Mouse (Mus musculus) fat pad, adult 2 months (tissue): ENCODE results near the gene Kif15.
A peak's percentile ranks its signal among the peaks of the same experiment; 100 is the strongest.

Source experiments
- DNase-seq: peaks from one replicate; pipeline ENCODE4 v3.0.0-alpha.2; 2011; ENCODE audit warnings: low read depth, low spot score; ENCODE audit errors: extremely low read depth

Kif15 gene

DNA sequence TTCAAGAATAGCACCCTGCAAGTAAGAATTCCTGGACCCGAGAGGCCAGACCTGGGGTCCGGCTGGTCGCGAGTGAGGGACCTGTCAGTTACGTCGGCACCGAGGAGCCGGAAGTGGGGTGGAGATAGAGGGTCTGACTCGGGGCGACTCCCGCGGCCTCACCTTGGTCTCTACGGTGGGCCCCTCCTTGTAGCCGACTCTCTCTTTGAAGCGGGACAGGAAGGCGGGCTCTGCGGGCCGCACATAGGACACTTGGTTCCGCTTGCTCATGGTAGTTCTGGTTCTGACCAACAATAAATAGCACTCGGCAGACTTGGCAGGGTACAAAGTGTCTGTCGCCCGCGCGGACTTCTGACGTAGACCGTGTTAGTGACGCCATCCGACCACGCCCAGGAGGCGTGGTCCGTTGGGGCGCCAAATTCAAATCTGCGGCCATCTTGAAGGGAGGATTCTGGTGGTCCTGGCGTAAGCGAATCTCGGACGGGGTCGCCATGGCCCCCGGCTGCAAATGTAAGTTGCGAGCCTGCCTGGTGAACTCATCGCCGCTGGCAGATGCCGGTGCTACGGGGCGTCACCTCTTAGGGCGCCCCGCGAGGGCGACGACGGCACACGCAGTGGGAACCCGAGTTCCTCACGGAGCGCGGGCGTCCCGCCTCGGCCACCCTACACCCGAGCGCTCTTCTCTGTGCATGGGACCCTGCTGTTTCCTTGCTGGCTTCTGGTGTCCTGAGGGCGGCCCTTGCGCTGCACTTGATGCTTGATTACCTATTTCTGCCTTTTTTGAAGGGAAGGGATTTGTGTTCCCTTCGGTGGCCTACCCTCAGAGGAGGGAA is at the start of gene Kif15, which contains the start of gene 1110059G10Rik:
Gene Kif15 (plus strand): TSS at position 404 of the 833 bp plus-strand sequence.
Gene 1110059G10Rik (minus strand): TSS at position 358 of the 833 bp plus-strand sequence.
- peak; percentile 26 for DNase-seq

DNA sequence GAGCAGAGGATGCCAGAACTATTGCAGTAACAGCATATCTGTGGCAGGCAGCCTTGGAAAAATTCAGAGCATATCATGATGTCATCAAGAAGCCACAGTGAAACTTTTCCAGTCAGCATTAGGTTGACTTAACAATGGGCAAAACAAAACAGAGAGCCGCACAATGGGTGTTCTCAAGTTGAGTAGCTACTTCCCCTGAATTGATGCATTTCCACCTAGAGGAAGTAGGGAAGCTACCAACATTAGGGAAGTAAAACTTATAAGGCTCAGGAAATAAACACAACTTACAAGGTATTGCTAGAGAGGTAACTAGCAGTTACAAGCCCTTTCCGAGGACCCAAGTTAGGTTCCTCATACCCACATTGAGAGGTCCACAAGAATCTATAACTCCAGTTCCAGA is 49.8 kb upstream of the Kif15 start:
- DNase-seq, result no peak

DNA sequence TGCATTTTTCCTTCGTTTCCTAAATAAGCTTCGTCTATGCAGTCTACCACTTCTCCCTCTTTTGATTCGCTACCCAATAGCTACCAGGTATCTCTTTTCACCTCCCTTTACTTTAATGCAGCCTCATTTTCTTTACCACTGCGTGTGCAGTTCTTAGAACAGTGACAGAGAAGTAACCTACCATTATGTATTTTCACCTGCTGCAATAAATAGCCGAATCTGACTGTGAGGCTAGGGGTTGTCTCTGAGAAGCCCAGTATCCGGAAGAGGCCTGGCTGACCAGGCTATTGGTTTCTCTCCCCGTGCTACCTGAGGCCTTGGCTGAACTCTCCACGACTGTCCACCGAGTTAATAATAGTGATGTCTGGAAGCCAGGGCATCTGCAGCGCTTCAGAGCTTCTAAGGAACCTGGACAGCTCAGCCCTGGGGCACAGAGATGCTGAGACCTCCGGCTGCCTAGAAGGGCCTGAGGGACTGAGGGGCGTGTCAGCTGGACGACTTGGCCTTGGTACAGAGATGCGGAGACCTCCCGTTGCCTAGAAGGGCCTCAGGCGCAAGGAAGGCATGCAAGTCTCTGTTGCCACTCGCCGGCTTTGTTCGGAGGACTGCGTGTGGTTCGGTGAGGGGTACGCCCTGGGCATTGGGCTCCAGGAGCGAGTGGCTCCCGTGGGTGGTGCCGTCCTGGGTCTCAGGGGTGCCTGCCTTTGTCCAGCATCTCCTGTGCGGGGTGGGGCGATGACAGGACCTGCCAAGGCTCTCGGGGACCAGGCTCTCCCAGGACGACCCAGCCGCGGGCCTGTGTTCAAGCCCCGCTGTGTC is 47.9 kb upstream of the Kif15 start:
- no peak for DNase-seq

DNA sequence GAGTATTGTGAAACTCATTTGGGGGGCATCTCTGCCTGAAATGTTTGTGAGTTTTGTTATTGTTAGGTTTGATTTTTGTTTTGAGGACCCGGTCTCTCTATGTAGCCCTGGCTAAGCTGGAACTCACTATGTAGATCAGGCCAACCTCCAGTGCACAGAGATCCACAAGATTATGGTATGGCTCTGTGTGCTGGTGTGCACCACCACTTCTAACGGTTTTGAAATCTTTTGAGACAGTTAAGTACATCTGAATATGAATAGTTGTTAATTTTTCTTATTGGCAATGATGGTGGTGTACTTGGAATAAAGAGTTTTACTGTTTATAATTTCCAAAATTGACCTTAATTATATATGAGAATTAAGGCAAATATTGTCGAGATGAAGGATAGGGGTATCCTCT is 28.4 kb upstream of the Kif15 start:
- DNase-seq, result no peak

DNA sequence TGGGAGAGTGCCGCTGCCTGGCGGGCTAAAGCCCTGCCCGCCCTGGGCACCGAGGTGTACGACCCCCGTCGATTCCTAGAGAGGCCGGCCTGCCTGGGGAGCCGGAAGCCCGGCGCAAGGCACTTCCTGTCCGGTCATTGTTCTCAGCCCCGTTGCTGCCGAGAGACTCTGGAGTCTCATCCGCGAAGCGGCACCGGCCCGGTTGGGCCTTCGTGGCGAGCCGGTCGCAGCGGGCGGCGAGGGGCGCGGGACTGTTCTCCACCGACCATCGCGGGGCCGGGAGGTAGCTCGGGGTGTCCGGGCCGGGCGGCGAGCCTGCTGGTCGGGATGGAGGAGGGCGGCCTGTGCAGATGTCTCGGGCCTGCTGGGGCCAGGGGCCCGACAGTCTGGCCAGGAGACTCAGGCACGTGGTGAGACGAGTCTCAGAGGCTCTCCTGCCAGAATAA is 27.9 kb upstream of the Kif15 start, which contains the start of gene Zfp105:
Gene Zfp105 (plus strand): TSS at position 137 of the 446 bp plus-strand sequence.
- no peak for DNase-seq

DNA sequence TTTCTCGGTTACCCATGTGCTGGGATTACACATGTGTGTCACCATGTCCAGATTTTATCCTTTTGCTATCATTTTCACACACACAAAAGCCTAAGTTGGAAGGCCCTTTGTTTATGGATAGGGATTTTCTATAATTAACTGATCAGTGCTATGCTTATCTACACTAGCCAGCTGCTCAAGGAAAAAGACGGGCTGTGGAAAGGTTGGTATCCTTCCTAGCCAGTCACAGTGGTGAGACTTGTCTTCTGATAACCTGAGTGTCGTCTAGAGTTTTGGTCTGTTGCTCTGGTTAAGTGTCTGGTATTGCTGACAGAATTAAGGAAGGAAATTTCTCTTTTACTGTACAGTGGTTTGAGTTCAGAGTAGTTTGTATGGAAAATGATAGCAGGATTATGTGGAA is 21.9 kb upstream of the Kif15 start:
- no peak for DNase-seq

DNA sequence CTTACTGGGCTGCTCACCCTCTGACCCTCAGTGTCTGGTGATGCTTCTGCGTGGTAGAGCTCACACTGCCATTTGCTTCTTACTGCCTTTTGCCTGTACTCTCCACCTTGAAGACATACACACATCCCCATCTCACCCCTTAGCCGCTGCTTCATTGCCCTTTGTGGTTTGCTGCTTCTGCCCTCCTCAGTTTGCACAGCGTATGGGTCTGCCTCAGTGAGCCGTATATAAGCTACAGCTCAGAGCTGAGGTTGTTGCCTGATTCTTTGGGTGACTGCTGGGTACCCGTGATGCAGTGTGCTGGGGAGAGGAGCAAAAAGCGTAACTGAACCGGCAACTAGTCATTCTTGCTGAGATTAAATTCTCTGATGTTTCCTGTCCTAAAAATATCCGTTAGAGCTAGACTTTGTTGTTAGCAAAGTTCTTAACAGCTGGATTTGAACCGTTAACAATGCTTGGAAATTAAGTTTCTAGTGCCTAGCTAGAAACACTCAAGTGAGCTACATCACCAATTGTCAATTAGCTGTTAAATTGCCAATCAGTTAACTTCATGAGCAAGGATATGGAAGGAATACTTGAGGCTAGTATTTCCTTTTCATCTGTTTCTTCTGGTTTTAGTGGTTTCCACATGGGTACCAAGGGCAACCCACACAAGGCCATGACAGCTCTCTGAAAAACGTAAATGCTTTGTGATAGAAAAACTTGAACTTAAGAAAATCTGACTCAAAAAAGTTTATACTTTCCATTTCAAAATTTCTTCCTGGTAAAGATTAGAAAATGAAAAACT is 47.8 kb downstream of the Kif15 start:
- DNase-seq, result no peak

DNA sequence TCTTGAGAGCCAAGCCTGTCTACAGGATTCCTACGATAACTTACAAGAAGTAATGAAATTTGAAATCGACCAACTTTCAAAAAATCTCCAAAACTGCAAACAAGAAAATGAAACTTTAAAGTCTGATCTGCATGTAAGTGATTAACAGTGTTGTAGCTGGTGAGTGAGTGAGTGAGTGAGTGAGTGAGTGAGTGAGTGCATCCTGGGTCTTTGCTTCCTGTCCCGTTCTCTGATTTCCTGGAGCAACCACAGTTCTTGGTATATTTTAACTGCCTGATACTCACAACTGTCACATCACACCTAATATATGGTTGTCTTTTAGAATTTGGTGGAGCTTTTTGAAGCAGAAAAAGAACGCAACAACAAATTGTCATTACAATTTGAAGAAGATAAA is 48.3 kb downstream of the Kif15 start:
- no peak for DNase-seq

DNA sequence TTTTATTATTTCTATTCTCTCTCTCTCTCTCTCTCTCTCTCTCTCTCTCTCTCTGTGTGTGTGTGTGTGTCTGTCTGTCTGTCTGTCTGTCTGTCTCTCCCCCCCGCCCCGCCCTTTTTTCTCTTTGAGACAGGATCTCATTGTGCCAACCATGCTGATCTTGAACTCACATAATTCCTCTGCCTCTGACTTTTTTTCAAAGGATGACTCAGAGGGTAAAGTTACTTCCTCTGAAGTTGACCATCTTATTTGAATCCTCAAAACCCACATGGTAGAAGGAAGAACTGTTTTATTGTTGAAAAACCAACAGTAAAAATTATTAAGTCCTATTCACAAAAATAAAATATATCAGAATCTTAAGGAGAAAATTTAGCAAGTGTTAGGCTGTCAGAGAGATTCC is 53.9 kb downstream of the Kif15 start:
- DNase-seq, result no peak

DNA sequence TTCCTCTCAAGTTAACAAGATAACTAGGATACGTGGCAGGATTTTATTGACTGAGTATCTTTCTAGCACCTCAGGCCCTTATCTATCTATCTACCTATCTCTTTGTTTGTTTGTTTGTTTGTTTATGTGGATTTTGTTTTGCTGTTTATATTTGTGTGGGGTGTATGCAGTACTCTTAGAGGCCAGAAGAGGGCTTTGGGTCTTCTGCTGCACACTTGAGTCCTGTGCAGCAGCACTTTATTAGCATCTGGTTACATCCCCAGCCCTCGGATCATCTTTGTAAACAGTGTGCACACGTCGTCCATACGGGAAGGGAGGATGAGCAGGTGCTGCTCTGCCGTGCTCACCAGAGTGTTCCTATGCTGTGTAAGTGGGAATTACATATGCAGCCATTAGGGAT is 55.2 kb downstream of the Kif15 start:
- no peak for DNase-seq

DNA sequence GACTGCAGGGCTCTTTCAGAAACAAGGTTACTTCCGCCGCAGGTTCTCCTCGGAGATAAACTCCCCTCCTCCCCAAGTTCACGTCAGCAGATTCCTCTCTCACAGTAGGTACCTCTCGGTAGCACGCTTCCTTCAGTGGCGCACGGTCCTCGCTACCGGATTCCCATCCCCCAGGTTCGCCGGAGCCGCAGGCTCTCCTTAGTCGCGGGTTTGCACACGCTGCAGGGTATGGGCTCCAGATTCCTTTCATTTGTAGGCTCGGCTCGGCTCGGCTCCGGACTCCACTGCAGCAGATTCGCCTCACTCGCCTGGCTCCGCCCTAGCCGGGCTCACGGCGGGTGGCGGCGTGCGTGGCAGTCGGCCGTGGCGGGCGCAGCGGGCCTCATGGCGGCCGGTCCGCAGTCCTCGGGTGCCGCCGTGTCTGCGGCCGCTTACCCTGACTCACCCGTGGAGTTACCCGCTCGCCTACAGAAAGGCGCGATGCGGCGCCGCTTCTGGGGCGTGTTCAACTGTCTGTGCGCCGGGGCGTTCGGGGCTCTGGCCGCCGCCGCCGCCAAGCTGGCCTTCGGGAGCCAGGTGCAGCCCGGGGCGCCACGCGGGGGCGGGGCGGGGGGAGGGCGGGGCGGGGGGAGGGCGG is 70.3 kb downstream of the Kif15 start, which contains the start of gene Tmem42:
Gene Tmem42 (plus strand): TSS at position 332 of the 637 bp plus-strand sequence.
- no peak for DNase-seq

DNA sequence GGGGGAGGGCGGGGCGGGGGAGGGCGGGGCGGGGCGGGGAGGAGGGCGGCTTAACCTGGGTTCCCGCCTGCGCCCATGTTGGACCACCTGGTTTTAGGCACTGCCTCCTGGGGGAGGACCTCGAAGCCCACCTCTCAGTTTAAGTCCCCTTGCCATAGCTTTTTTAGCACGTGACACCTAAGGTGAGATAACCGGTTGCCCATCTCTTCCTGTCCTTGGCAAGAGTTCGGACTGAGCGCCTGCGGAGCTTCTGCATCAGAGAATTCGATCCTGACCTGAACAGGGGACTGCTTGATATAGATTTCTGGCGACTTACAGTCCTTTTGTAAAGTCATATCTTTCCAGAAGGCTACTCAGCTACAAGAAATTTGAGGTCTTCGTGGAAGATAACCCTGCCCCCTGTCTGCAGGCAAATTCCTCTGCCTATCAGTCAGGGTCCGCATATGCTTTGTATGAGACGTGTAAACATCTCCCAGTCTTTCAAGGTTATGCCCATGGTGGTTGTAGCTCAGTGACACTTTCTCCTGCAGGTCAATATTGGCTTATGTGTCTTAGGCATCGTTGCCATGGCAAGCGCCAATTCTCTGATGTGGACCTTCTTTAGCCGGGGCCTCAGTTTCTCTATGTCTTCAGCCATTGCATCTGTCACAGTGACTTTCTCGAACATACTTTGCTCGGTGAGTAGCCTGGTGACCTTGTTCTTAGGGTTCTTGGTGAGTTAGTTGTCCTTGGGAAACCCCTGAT is 71.0 kb downstream of the Kif15 start:
- no peak for DNase-seq

DNA sequence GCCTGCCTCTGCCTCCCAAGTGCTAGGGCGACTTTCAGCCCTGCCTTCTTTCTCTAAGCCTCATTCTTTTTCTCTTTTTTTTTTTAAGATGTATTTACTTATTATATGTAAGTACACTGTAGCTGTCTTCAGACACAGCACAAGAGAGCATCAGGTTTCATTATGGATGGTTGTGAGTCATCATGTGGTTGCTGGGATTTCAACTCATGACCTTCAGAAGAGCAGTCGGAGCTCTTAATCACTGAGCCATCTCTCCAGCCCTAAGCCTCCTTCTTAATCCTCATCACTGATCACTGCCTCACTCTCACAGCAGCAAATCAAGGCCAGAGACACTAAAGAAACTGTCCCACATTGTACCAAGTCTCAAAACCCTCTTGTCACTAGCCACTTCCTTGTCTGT is 73.4 kb downstream of the Kif15 start:
- DNase-seq, result no peak

DNA sequence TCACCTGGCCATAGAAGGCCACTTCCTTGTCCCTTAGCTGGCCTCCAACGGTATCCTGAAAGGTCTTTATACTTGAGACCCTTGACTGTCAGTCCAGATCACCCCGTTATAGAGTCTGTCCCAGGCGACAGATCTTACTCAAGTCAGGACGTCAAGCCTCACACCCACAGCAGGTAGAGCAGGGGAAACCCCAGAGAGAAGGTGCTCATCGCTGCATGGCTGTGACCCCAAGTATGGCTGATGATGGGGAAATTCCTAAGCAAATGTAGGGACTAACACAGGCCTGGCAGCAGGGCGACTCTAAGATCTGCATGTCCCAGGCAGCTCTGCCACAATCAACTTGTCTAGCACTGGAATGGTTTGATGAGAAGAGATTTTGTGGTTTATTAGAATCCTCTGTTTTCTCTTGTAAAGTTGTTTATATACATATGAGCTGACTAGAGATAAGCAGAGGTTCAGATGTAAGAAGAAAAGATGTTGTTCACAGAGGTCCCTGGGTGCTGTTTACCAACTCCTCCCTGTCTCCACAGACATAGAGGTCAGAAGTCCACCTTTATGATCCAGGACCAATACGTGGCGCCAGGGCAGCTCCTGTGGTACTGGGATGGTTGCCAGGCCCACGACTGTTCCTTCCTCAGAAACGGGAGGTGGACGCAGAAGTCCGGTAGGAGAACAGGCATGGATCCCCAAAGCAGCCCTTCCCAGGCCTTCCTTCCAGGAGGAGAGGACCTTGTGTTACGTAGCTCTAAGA is 80.8 kb downstream of the Kif15 start:
- DNase-seq, result no peak

DNA sequence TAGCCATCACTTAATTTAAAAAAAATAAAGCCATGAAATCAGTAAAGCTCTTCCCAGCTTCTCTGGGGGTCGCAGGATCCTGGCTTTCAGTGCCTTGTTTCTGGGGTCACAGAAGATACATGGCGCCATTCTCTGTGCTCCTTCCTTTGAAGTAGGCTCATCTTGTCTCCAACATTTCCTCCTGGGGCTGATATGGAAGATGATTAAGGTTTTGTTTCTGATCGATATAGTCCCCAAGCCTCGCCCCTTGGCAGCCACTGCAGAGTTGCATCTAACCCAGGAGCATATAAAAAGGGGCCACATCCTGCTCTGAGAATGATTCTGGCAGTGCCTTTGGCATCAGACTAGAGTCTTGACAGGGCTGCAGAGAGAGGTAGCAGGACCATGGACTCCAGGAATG is 83.6 kb downstream of the Kif15 start, which contains the start of gene Tgm4:
Gene Tgm4 (plus strand): TSS at position 301 of the 400 bp plus-strand sequence.
- DNase-seq, result no peak

DNA sequence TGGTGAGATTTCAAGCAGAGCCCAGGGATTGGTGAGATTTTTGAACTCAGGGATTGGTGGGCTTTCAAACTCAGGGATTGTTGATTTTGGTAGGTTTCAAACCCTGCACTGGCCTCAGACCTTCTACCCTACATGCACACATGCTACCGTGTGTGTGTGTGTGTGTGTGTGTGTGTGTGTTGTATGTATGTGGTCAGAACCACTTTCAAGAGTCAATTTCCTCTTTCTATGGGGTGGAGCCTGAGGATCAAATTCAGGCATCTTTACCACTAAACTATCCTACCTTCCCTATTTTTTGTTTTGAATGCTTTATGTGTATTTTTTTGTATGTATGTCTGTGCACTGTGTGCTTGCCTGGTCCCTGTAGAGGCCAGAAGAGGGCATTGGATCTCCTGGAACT is 96.8 kb downstream of the Kif15 start:
- no peak for DNase-seq

DNA sequence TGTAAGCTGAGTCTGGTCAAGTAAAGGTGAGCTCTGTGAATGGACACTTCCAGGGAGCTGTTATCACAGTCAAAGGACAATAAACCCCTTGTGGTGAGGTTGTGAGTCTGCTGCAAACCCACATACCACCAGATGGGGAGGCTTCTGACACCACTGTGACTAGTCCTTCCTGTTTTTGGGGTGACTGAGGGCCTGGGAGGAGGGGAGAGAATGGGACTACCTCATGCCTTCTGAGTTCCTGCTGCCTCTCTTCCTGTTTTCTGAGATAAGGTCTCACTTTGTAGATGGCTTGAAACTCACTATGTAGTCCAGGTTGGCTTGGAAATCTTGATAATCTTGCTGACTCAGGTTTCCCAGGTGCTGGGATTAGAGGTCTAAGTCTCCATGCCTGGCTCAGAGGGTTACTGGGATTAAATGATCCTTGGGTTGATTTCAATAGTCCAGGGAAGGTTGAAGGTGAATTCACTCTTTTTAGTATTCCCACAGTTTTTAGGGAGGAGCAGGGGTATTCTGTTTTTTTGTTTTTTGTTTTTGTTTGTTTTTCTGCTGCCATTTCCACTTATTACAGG is 108.0 kb downstream of the Kif15 start:
- no peak for DNase-seq

DNA sequence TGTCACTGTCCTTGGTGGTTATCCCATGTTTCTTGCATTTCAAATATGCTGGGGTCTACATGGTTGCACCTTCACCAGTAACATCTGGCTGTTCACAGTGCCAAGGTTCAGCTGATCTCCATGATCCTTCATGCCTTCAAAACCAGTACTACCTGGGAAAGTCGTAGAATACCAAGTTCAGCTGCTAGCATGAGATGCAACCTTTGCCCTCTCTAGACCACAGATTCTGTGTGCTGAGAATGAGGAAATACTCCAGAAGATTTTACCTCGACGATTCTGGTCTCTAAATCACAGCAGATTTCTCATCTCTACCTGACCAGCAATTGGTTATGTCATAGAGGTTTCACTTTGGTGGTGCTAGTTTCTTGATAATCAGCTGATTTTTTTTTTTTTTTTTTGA is 109.3 kb downstream of the Kif15 start:
- no peak for DNase-seq
